Mouse (Mus musculus) stomach, embryonic 14.5 days (tissue): ENCODE results near the gene Cgnl1. TPM values are rescaled to one million over a fixed set of nuclear protein-coding genes. Genes with fewer than 3 reads are reported as not detected.

ENCODE experiments used
- ATAC-seq: fragments of 200-750 bp; cut with Nextera tagmentation; 2 replicates; pipeline ENCODE4 v1.8.0; 2017; ENCODE audit warnings: low read depth, moderate TSS enrichment; ENCODE audit not compliant: insufficient number of reproducible peaks, insufficient read depth, low FRiP score
- H3K27ac ChIP-seq: fragments of 300-500 bp; sonication (generic); 2 replicates; pipeline ENCODE4 v1.5.1; 2014; ENCODE audit warnings: mild to moderate bottlenecking, low read length, moderate library complexity, mixed read lengths
- H3K27me3 ChIP-seq: fragments of 300-500 bp; sonication (generic); 2 replicates; pipeline ENCODE4 v1.6.1; 2014; ENCODE audit warnings: low read length, control low read depth, mixed read lengths; ENCODE audit not compliant: control insufficient read depth, insufficient read depth
- H3K36me3 ChIP-seq: fragments of 300-500 bp; sonication (generic); 2 replicates; pipeline ENCODE4 v1.6.1; 2014; ENCODE audit warnings: mild to moderate bottlenecking, control low read depth, low read length, moderate library complexity, mixed read lengths; ENCODE audit not compliant: control insufficient read depth, insufficient read depth
- H3K4me1 ChIP-seq: fragments of 300-500 bp; sonication (generic); 2 replicates; pipeline ENCODE4 v1.6.1; 2014; ENCODE audit warnings: low read length, control low read depth, mixed read lengths; ENCODE audit not compliant: control insufficient read depth, insufficient read depth
- H3K4me2 ChIP-seq: fragments of 300-500 bp; sonication (generic); replicated peaks from 2 replicates; pipeline ENCODE4 v1.6.1; 2014; ENCODE audit warnings: low read depth, low read length, control low read depth
- H3K4me3 ChIP-seq: fragments of 300-500 bp; sonication (generic); 2 replicates; pipeline ENCODE4 v1.5.1; 2014; ENCODE audit warnings: low read depth, low read length, control low read depth
- H3K9ac ChIP-seq: fragments of 300-500 bp; sonication (generic); replicated peaks from 2 replicates; pipeline ENCODE4 v1.6.1; 2014; ENCODE audit warnings: low read depth, mild to moderate bottlenecking, control low read depth, low read length, moderate library complexity, mixed read lengths
- H3K9me3 ChIP-seq: fragments of 300-500 bp; sonication (generic); 2 replicates; pipeline ENCODE4 v1.6.1; 2016; ENCODE audit warnings: low read depth, low read length, control low read depth; ENCODE audit not compliant: control insufficient read depth
- WGBS: fragments of 180-500 bp; shearing (Covaris S2); extraction: QIAGEN DNeasy Blood & Tissue Kit; methylation state at CpG from one replicate; pipeline ENCODE4 v1.1.7; 2014; 5-methylcytosine and 5-hydroxymethylcytosine counted together
- polyA plus RNA-seq: library from polyadenylated mRNA; unstranded; fragments of >200 nt; fragmentation: Nextera tagmentation; extraction: Ambion mirVana; gene quantifications from 2 replicates; pipeline ENCODE4 v1.2.1, GENCODE M21; 2014

Gene Cgnl1
- polyA plus RNA-seq, 1 experiment from 2014 or later: 11.8 TPM

DNA sequence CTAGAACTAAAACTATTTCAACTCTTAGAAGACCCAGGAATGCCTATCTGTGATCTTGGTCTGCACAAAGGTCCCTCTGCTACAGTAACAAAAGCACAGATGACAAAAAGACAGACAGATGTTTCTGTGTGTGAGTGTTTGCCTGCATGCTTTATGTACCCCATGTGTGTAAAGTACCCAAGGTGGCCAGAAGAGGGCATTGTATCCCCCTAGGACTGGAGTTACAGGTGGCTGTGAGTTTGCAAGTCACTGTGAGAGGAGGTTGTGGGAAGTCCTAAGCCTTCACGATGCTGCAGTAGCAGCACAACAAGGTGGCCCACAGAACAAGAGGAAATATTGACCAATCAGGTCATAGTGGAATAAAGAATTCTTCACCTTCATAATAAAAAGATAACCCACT, 114.2 kb downstream of the Cgnl1 start:
- Histone ChIP-seq H3K27ac (no peak overlapping the region), H3K36me3 (no peaks in the 10 kb centered on the region), H3K9ac (no peak overlapping the region), H3K4me3 (no peak overlapping the region), H3K9me3 (no peaks in the 10 kb centered on the region), H3K27me3 (no peaks in the 10 kb centered on the region), H3K4me2 (no peak overlapping the region), H3K4me1 (peaks cover 7% of the 10 kb centered on the region; the same call in 1 of the 2 replicates)
- 100% methylated on average over 1 of the region's 1 CpGs for WGBS
- no peak for ATAC-seq

- ATAC-seq: no peak
- no peaks in the 10 kb centered on the region for H3K9me3 ChIP-seq
- no peak overlapping the region for H3K4me2 ChIP-seq
- no peak overlapping the region for H3K4me3 ChIP-seq
- H3K9ac ChIP-seq: no peak overlapping the region
- H3K27me3 ChIP-seq: no peaks in the 10 kb centered on the region
- WGBS: 72% methylated on average over 3 of the region's 3 CpGs
- 0 out of 2 replicates have a peak, but pooled peaks cover 2% of the 10 kb centered on the region for H3K4me1 ChIP-seq
- no peaks in the 10 kb centered on the region for H3K36me3 ChIP-seq
- H3K27ac ChIP-seq: no peak overlapping the region
Measured at GRCm38 (mm10) chr9:71654861-71655260, 116.5 kb downstream of the Cgnl1 start.

GRCm38 (mm10) chr9:71646115-71646514, 125.3 kb downstream of the Cgnl1 start:
- Histone ChIP-seq H3K4me2 (no peak overlapping the region), H3K36me3 (no peaks in the 10 kb centered on the region)
- no peak for ATAC-seq

DNA sequence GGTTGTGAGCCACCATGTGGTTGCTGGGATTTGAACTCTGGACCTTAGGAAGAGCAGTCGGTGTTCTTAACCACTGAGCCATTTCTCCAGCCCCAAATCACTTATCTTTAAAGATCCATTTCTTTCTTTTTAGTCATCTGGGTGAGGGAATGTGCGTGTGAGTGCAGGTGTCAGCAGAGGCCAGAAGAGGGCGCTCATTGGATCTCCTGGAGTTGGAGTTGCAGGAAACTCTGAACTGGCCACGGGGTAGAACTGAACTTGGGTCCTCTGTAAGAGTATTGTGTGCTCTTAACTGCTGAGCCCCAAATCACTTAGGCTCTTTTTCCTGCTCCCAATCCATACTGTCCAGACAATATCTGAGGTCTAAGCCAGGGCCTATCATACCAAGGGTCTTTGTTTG, 127.8 kb downstream of the Cgnl1 start:
- H3K4me3 ChIP-seq: no peak overlapping the region
- no peaks in the 10 kb centered on the region for H3K27me3 ChIP-seq
- H3K27ac ChIP-seq: no peak overlapping the region
- no peaks in the 10 kb centered on the region for H3K36me3 ChIP-seq
- no peak overlapping the region for H3K9ac ChIP-seq
- no peaks in the 10 kb centered on the region for H3K4me1 ChIP-seq
- ATAC-seq: no peak
- 92% methylated on average over 4 of the region's 4 CpGs for WGBS
- no peaks in the 10 kb centered on the region for H3K9me3 ChIP-seq
- no peak overlapping the region for H3K4me2 ChIP-seq

More at GRCm38 (mm10) chr9:71646115-71646514, 125.3 kb downstream of the Cgnl1 start:
- no peak overlapping the region for H3K27ac ChIP-seq
- no peak overlapping the region for H3K9ac ChIP-seq
- no peak overlapping the region for H3K4me3 ChIP-seq
- H3K27me3 ChIP-seq: no peaks in the 10 kb centered on the region
- H3K4me1 ChIP-seq: no peaks in the 10 kb centered on the region
- H3K9me3 ChIP-seq: no peaks in the 10 kb centered on the region
- WGBS: 35% methylated on average over 6 of the region's 6 CpGs

GRCm38 (mm10) chr9:71642270-71642669, 129.1 kb downstream of the Cgnl1 start:
- no peak overlapping the region for H3K27ac ChIP-seq
- no peaks in the 10 kb centered on the region for H3K36me3 ChIP-seq
- H3K27me3 ChIP-seq: no peaks in the 10 kb centered on the region
- no peak overlapping the region for H3K9ac ChIP-seq
- no peak overlapping the region for H3K4me3 ChIP-seq
- no peak overlapping the region for H3K4me2 ChIP-seq
- 89% methylated on average over 3 of the region's 3 CpGs for WGBS
- no peaks in the 10 kb centered on the region for H3K9me3 ChIP-seq
- no peak for ATAC-seq
- H3K4me1 ChIP-seq: no peaks in the 10 kb centered on the region

GRCm38 (mm10) chr9:71640361-71640927, 131.0 kb downstream of the Cgnl1 start:
- Histone ChIP-seq H3K9me3 (no peaks in the 10 kb centered on the region), H3K9ac (no peak overlapping the region), H3K4me1 (no peaks in the 10 kb centered on the region), H3K4me2 (no peak overlapping the region), H3K27ac (no peak overlapping the region), H3K36me3 (no peaks in the 10 kb centered on the region), H3K4me3 (no peak overlapping the region), H3K27me3 (no peaks in the 10 kb centered on the region)
- no peak for ATAC-seq
- whole genome bisulfite sequencing: 82% methylated on average over 4 of the region's 4 CpGs

DNA sequence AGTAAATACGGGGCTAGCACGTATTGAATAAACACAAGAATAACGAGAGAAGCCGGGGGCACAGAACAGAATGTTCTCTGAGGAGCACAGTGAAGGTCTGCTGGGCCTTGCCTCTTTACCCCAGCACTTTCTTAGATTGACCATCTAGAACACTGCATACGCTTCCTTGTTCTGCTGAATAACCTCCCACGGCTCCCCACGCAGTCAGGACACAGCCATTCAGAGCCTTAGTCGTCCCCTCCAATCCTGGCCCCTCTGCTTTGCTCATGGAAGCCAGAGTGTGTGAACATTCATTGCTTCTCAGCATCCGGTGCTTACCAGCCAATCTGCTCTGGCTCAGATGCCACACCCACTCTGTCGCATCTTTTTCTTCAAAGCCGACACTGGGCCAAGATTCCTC, 133.2 kb downstream of the Cgnl1 start:
- no peak for ATAC-seq

DNA sequence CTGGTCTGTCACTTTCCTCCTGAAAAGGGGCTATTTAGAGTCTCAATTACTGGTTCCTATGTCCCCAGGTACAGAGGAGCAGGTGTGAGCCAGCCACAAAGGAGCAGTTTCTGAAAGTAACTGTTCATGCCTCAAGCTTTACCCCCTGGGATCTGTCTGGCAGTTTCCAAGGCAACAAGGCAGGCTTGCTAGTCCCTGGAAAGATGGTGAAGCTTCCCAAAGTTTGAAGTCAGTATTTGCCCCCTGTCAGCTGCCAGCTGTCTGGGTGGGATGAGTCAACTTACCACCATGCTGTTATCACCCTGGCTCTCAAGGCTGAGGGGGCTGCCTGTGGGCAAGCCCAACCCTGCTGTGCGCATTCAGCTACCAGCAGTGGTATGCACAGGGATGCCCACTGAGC, 134.5 kb downstream of the Cgnl1 start:
- H3K9me3 ChIP-seq: no peaks in the 10 kb centered on the region; the same call in 1 of the 2 replicates
- no peak overlapping the region for H3K9ac ChIP-seq
- no peak overlapping the region for H3K27ac ChIP-seq
- H3K4me2 ChIP-seq: no peak overlapping the region
- H3K36me3 ChIP-seq: no peaks in the 10 kb centered on the region
- H3K27me3 ChIP-seq: no peaks in the 10 kb centered on the region
- WGBS: 86% methylated on average over 1 of the region's 1 CpGs
- H3K4me3 ChIP-seq: no peak overlapping the region
- no peak for ATAC-seq
- no peaks in the 10 kb centered on the region for H3K4me1 ChIP-seq

More for the DNA sequence above, 133.2 kb downstream of the Cgnl1 start:
- Histone ChIP-seq H3K4me1 (no peaks in the 10 kb centered on the region), H3K27me3 (no peaks in the 10 kb centered on the region), H3K4me3 (no peak overlapping the region), H3K36me3 (no peaks in the 10 kb centered on the region), H3K27ac (no peak overlapping the region), H3K9ac (no peak overlapping the region), H3K4me2 (no peak overlapping the region), H3K9me3 (no peaks in the 10 kb centered on the region; the same call in 1 of the 2 replicates)
- WGBS: 57% methylated on average over 11 of the region's 11 CpGs

GRCm38 (mm10) chr9:71635627-71636026, 135.8 kb downstream of the Cgnl1 start:
- Histone ChIP-seq H3K36me3 (0 out of 2 replicates have a peak, but pooled peaks cover 2% of the 10 kb centered on the region), H3K4me3 (no peak overlapping the region), H3K4me2 (no peak overlapping the region), H3K9me3 (no peaks in the 10 kb centered on the region; the same call in 1 of the 2 replicates), H3K4me1 (no peaks in the 10 kb centered on the region), H3K27me3 (no peaks in the 10 kb centered on the region), H3K27ac (no peak overlapping the region), H3K9ac (no peak overlapping the region)
- WGBS: 56% methylated on average over 1 of the region's 1 CpGs
- ATAC-seq: no peak
